Mouse (Mus musculus): ENCODE data around the gene Hipk2.

- TF ChIP-seq CTCF (IDR thresholded peaks at IDR 0.05; ENCODE audit: borderline replicate concordance, control insufficient read depth, extremely low read depth, insufficient read depth, low read length, poor library complexity) (no peak), POLR2A (IDR thresholded peaks at IDR 0.05; ENCODE audit: control insufficient read depth, extremely low read depth, insufficient read depth, low read length, poor library complexity) (no peak)
Measured at GRCm38 (mm10) chr6:38698233-38698889, 177.6 kb downstream of the Hipk2 start.

All from thymus, adult 2 months (tissue).